Mouse (Mus musculus) gastrocnemius, adult 8-10 months (tissue): ENCODE data around the gene Lpcat2. TPM values are rescaled to one million over a fixed set of nuclear protein-coding genes. Genes with fewer than 3 reads are reported as not detected.
A peak's percentile ranks its signal among the peaks of the same experiment; 100 is the strongest.

ENCODE experiments used
- DNase-seq, 2 experiments: peaks; one replicate each; pipeline ENCODE4 v3.0.0; 2022; ENCODE audit warnings: low spot score in 2 of 2
- microRNA-seq: library from miRNA; unstranded; fragments of <30 nt; microRNA quantifications from one replicate; pipeline ENCODE4 v1.2.0, GENCODE M21; 2022
- total RNA-seq, 4 experiments: library from RNA; stranded (reverse); gene quantifications; 2 replicates each; pipeline ENCODE4 v1.2.4; 2022

The Lpcat2 gene
- total RNA-seq, 4 experiments from 2014 or later: 0.13 to 0.60 (median 0.23) TPM

DNA sequence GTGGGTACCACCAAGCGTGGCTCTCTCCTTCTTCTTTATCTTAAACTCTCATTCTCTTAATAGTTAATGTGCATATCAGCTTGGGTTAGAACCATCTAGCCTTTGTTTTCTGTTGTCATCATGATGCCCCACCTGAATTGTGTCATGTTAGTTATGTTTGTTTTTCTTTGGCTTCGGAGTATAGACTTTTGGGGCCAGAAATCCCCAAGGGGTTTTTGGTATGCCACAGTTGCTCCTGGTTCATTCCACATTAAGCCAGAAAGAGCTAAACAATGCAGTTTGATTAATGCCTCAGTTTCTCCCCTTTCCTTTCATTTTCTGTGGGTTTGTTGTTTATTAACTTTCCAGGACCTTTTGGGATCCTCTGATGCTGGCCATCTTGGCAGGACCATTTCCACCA is 53.3 kb downstream of the Lpcat2 start:
- no peak for DNase-seq

DNA sequence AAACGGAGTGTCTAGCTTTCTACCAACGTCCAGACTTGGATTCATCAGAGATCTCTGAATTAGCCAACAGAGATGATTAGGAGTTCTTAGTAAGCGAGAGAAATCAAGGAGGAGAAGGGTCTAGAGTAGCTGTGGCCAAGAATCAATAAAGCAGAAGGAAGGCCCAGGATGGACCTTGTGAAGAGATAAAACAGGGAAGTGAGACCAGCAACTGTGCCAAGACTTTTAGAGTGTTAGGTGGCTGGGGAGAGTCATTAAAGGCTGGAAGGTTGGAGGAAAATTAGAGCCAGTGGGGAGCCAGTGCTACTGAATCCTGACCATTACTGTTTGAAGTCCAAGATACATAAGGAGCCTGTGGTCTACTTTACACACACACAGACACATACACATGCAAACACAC is 56.3 kb downstream of the Lpcat2 start:
- no peak for DNase-seq

DNA sequence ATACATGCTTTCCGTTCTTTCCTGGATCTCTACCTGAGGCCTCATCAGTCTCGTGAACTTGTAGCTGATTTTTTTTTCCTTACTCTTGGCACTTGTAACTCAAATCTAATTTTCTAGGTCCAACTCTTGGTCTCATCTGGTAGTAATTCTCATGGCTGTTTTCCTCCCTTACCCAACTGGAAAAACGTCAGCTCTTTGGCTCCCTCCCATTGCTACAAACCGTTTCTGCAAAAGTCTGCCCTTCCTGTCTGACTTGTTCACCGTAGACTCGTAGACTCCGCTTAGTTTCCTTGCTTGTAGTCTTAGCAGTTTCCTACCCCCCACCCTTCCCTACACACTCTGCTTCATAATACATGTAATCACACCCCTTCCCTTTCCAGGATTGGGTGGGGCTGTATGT is 58.3 kb downstream of the Lpcat2 start:
- peak in 1 of 2 experiments; percentile 22 for DNase-seq

DNA sequence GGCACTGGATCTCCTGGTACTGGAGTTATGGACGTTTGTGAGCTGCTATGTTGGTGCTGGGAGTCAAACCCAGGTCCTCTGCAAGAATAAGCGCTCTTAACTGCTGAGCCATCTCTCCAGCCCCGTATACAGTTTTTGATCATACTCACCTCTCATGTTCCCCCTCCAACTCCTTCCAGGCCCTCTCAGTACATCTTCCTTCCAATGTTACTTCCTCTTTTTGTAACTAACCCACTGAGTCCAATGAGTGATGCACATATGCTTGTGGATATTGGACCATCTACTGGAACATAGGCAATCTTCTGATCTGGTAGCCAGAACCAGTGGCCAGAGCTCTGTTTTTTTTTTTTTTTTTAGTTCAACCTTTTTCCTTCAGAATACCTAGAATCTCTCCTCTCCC is 60.9 kb downstream of the Lpcat2 start:
- DNase-seq: no peak

DNA sequence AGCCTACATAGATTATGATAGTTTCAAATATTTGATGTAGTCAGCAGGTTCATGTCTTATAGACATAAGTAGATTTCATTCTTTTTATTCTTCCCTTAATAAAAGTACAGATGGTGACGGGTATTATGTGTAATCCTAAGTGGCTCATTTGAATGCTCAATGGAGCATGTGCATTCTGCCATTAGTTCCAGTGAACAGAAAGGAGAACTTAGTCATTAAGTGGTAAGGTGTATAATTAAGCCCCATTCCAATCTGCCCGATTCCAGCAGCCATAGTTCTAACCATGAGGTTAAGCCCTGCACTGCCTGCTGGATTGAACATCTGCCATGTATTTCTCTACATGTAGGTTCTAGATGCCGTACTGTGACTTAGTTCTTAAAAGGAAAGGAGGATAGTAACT is 66.6 kb downstream of the Lpcat2 start:
- no peak for DNase-seq

DNA sequence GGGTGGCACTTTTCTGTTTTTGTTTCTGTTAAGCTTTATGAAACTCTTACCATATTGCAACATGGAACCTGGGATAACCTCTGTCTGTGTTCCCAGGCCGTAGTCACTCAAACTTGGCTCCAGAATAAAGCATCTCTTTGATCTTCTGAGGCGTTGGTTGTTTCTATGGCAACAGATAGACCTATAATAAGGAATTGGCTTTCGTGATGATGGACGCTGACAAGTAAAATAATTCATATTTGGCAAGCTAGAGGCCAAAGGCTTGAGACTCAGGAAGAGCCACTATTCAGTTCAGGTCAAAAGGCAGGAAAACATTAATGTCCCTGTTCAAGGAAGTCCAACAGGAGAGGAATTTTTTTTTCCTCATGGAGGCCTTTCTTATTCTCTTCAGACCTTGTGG is 73.8 kb downstream of the Lpcat2 start:
- DNase-seq: no peak

DNA sequence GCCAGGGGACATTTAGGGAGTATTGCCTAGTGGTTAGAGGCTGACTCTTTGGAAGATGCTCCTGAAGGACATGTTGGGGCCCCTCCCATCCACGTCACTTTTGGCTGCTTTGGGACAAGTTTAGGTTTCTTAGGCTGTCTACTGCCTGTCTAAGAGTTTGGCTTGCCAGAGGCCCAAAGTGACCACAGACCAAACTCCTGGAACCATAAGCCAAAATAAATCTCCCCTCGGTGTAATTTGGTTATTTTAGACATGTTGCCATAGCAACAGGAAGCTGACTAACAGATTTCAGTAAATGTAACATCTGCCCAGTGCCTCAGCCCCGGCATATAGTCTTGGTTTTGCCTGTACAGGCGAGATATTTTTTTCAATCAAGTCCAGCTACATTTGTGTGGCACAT is 82.9 kb downstream of the Lpcat2 start:
- no peak for DNase-seq

DNA sequence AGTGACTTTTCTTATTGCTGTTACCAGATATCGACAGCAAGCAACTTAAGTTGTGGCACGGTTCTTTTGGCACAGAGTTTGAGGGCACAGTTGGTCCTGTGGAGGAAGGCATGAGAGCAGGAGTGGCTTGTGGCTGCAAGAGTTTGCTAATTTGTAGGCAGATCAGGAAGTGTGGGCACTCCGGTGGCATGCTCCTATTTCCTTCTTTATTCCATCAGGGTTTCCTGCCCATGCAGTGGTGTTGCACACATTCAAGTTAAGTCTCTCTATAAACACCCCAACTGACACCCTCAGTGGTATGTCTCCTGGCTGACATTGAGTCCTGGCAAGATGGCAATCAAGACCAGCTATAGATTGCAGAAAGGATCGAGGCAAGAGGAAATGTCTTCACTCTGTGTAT is 93.9 kb downstream of the Lpcat2 start:
- DNase-seq: no peak

DNA sequence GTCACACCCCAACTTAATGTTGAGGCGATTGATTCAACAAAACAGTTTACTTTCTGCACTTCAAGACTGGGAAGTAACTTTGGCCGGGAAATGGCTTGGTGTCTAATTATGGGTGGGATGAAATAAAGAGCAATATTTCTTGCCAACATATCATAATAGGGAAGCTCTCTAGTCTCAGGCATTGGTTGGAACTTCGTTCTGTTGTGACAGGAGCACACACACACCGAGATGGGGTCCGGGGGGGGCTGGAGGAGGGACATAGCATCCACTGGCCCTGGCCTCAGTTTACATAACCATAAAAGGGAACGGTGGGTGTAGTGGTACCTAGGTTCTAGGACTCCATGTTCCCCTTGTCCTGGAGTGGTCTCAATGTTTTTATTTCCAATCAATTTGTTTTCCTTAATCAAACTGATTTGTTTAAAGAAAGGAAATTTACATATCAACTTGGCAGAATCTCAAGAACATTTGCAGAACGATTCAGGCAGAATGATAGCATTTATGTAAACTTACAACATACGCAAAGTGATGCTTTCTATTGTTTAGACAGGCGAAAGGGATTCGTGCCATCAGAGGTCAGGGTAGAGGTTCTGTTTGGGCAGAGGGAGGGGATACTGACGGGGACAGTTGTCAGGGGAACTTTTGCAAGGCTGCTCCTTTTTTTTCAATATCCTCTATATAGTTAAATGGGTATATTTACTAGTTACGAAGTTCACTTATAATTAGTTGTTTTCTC is 95.7 kb downstream of the Lpcat2 start:
- no peak for DNase-seq

DNA sequence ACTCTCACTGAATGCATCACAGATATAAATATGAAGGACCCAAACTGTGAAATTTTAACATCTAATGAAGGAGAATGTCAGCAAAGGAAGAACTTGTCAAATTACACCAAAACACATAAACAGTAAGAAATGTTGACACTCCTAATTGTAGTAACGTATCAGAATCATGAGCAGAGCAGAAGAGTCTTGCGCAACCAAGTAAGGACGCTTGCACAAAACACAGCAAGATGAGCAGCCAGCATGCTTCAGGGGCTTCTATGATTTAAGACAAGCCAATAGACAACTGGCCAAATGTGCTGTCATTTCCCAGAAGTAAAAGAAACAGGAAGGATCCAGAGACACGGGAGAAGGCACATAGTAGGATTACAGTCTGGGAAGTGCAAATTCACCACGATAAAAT is 98.9 kb downstream of the Lpcat2 start:
- no peak for DNase-seq

DNA sequence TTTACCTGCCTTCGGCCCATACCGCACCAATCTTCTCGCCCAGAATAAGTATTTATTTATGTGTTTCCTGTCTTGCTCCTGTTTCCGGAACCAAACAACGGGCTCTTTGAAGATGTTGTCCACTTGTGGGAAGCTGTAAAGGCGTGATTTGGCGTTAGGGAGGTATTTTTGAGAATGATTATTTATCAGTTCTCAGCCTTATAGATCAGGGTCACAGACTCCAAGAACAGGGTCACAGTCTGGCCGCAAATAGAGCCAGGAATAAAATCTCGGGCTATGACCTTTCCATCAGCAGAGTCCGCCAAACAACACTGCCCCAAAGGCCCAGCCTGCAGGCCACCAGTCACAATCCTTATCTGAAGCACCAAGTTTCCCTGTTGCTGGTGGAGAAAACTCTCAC is 104.6 kb downstream of the Lpcat2 start, which contains the start of gene Slc6a2:
Slc6a2 (plus strand) TSS at position 301 of the 400 bp plus-strand sequence.
- no peak for DNase-seq

DNA sequence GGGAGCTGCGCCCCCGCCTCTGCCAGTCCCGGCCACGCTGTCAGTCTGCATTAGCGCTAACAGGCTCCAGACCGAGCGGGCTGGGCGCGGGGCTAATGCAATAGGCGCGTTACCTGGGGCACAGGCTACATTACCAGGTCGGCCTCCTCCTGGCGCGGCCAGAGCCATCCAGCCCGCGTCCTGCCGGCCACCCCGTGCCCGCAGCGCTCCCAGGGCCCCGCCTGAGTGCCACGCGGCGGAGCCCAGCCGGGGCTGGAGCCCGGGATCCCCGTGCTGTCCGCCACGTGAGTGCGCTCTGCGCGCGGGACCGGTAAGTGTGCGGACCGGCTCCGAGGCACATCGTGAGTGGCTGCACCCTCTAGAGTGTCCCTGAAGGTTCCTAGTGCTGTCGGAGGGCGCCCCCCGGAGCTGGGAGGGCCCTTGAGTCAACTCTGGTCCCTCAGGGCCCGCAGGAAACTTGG is 105.3 kb downstream of the Lpcat2 start:
- DNase-seq: no peak

DNA sequence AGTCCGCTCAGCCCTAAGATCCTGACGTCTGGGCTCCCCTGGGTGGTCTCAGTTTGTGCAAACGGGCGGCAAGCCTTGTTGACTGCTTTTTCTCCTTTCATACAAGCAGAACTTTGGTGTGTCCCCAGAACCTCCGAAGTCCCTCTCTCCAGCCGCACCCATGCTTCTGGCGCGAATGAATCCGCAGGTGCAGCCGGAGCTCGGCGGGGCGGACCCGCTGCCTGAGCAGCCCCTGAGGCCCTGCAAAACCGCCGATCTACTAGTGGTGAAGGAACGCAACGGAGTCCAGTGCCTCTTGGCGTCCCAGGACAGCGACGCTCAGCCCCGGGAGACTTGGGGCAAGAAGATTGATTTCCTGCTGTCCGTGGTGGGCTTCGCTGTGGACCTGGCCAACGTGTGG is 105.9 kb downstream of the Lpcat2 start:
- DNase-seq: peak in 1 of 2 experiments; percentile 5

DNA sequence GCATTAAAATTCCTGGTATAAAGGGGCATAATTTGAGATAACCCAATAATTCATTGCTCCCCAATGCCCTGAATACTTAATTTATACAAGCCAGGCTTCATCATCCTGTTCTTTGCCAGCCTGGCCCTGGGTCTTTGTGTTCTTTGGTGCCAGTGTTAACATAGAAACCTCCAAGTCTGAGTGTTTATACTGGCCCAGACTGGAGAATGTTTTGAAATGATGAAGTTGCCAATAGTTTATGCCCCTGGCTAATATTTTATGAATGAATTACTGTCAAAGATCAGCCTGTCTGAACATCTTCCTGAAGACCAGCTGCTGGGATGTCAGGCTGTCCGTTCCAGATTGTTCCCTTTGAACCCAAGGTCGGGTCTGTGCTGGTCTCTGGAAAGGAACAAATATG is 109.4 kb downstream of the Lpcat2 start:
- no peak for DNase-seq

Small RNAs within 50 kb of the gene (microRNA-seq; reads per million reads assigned to microRNA genes)
- gene Gm22151: not detected

Other genes with a start within 250 kb of the Lpcat2 start
- gene Irx6, start 181.1 kb upstream of the Lpcat2 start, total RNA-seq: not detected
- 10 to 100 TPM; 19.7 to 42.4 (median 25.2) TPM for gene Mmp2, start 28.0 kb upstream of the Lpcat2 start, total RNA-seq
- not detected for gene Capns2, start 46.1 kb downstream of the Lpcat2 start, total RNA-seq
- gene Slc6a2, start 104.7 kb downstream of the Lpcat2 start, total RNA-seq: under 1 TPM; 0.29 to 0.54 (median 0.30) TPM
- gene Ces1a, start 192.9 kb downstream of the Lpcat2 start, total RNA-seq: not detected
- gene Ces1b, start 224.7 kb downstream of the Lpcat2 start, total RNA-seq: not detected